Mouse (Mus musculus) midbrain, embryonic 13.5 days (tissue): ENCODE results near the gene Ptpre. TPM values are rescaled to one million over a fixed set of nuclear protein-coding genes. Genes with fewer than 3 reads are reported as not detected.
A peak's percentile ranks its signal among the peaks of the same experiment; 100 is the strongest.

ENCODE experiments used
- ATAC-seq: fragments of 200-750 bp; cut with Nextera tagmentation; 2 replicates; pipeline ENCODE4 v1.8.0; 2017; ENCODE audit warnings: mild to moderate bottlenecking, moderate TSS enrichment, moderate library complexity
- H3K27ac ChIP-seq: fragments of 300-500 bp; sonication (generic); 2 replicates; pipeline ENCODE4 v1.5.1; 2015; ENCODE audit warnings: inconsistent platforms, mild to moderate bottlenecking, moderate library complexity
- H3K27me3 ChIP-seq: fragments of 300-500 bp; sonication (generic); 2 replicates; pipeline ENCODE4 v1.6.1; 2015; ENCODE audit warnings: mild to moderate bottlenecking, inconsistent platforms
- H3K36me3 ChIP-seq: fragments of 300-500 bp; sonication (generic); 2 replicates; pipeline ENCODE4 v1.6.1; 2015; ENCODE audit warnings: mild to moderate bottlenecking, inconsistent platforms
- H3K4me1 ChIP-seq: fragments of 300-500 bp; sonication (generic); replicated peaks from 2 replicates; pipeline ENCODE4 v1.6.1; 2015; ENCODE audit warnings: inconsistent platforms
- H3K4me2 ChIP-seq: fragments of 300-500 bp; sonication (generic); replicated peaks from 2 replicates; pipeline ENCODE4 v1.6.1; 2015; ENCODE audit warnings: moderate library complexity, mild to moderate bottlenecking, inconsistent platforms
- H3K4me3 ChIP-seq: fragments of 300-500 bp; sonication (generic); replicated peaks from 2 replicates; pipeline ENCODE4 v1.5.1; 2015; ENCODE audit warnings: mild to moderate bottlenecking, inconsistent platforms
- H3K9ac ChIP-seq: fragments of 300-500 bp; sonication (generic); replicated peaks from 2 replicates; pipeline ENCODE4 v1.6.1; 2015; ENCODE audit warnings: mild to moderate bottlenecking, inconsistent platforms
- H3K9me3 ChIP-seq: fragments of 300-500 bp; sonication (generic); 2 replicates; pipeline ENCODE4 v1.6.1; 2016; ENCODE audit warnings: mild to moderate bottlenecking, inconsistent platforms
- WGBS: fragments of 180-500 bp; shearing (Covaris S2); methylation state at CpG from one replicate; pipeline ENCODE4 v1.1.7; 2015; 5-methylcytosine and 5-hydroxymethylcytosine counted together
- polyA plus RNA-seq: library from polyadenylated mRNA; unstranded; fragments of >200 nt; fragmentation: Nextera tagmentation; extraction: Ambion mirVana; gene quantifications from 2 replicates; pipeline ENCODE4 v1.2.1, GENCODE M21; 2015

The Ptpre gene
- polyA plus RNA-seq, 1 experiment from 2014 or later: 3.7 TPM

DNA sequence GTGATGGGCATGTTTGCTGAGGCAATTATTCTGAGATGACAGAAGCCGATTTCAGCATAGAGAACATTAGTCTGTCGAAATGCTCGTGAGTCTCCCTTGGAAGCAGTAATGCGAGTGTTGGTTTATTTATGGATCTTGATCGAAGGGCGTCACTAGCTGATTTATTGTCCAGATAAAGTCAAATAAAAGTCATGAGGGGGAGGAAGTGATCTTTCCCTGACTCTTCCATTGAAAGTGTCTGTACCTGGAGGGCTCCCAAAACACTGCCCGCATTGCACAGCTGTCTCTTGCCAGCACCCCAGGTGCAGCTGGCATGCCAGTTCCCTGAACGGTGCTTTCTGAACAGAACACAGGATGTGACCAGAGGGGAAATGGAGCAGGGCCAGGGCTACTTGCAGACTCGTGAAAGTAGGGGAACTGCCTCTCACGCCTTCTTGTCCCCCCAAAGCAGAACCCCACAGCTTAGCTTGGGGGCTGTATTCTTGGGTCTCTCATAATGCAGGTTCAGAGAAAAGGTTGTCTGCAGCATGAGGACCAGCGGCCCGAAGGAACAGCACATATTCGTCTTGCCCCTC, 100.2 kb downstream of the Ptpre start:
- 79% methylated on average over 13 of the region's 13 CpGs for WGBS
- Histone ChIP-seq H3K4me2 (no peak overlapping the region), H3K9me3 (no peaks in the 10 kb centered on the region), H3K4me3 (no peak overlapping the region), H3K4me1 (peaks cover 37% of the 10 kb centered on the region), H3K9ac (no peak overlapping the region), H3K36me3 (no peaks in the 10 kb centered on the region), H3K27ac (no peak overlapping the region), H3K27me3 (0 out of 2 replicates have a peak, but pooled peaks cover 2% of the 10 kb centered on the region)
- ATAC-seq: no peak

DNA sequence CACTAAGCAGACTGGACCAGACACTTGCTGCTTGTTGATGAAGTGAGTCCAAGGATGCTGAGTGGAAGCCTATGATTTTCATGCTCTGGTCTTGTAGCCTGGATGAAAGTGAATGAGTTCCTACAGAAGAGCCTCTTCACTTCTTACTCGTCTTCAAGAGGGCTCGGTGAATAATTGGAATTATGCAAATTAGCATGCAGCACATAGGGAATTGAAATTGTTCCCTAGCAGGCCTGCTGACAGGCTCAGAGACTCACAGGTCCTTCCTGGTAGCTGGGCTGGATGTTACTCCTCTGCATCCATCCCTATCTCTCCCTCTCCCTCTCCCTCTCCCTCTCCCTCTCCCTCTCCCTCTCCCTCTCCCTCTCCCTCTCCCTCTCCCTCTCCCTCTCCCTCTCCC, 102.1 kb downstream of the Ptpre start:
- Histone ChIP-seq H3K27me3 (0 out of 2 replicates have a peak, but pooled peaks cover 2% of the 10 kb centered on the region), H3K9me3 (no peaks in the 10 kb centered on the region), H3K4me3 (no peak overlapping the region), H3K4me1 (peaks cover 27% of the 10 kb centered on the region), H3K36me3 (no peaks in the 10 kb centered on the region), H3K9ac (no peak overlapping the region), H3K4me2 (no peak overlapping the region), H3K27ac (no peak overlapping the region)
- WGBS: 16% methylated on average over 2 of the region's 2 CpGs
- no peak for ATAC-seq

DNA sequence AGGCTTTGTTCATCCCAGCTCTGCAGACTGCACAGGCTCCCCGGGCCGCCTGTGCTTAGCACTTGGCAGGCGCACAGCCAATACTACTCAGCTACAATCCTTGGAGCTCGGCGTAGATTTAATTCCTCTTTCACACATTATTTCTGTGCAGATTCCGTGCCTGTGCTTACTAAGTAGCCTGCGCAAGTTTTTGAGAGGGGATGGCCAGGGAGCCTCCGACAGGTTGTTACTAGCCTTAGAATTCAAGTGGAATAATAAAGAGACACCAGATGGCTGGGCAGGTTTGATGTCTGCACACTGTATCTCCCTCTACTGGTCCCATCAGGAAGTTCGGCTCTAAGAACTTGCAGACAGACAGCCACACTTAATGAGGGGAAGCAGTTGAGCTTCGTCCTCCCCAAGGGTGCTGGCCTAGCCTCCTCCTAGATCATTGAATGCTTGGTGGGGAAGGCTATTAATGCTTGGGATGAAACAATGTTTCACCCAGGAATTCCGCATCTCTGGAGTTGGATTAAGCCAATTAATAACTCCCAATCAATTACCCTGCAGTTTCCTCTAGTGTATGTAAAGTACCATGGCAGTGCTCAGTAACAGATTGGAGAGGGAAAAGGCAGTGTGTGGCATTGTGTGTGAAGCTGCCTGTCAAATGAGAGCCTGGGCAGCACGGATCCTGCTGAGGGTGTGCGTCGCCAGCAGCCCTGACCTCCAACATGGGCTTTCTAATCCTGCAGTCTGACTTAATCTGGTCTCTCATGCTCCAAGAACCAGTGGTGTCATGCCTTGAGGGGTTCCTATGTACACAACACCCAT, 104.6 kb downstream of the Ptpre start:
- no peaks in the 10 kb centered on the region for H3K9me3 ChIP-seq
- H3K4me2 ChIP-seq: no peak overlapping the region
- 0 out of 2 replicates have a peak, but pooled peaks cover 2% of the 10 kb centered on the region for H3K27me3 ChIP-seq
- no peak overlapping the region for H3K9ac ChIP-seq
- WGBS: 48% methylated on average over 14 of the region's 14 CpGs
- H3K27ac ChIP-seq: no peak overlapping the region
- no peaks in the 10 kb centered on the region for H3K36me3 ChIP-seq
- 0 out of 2 replicates have a peak, but pooled peaks cover 13% of the 10 kb centered on the region for H3K4me1 ChIP-seq
- H3K4me3 ChIP-seq: no peak overlapping the region
- peak; percentile 73 for ATAC-seq

DNA sequence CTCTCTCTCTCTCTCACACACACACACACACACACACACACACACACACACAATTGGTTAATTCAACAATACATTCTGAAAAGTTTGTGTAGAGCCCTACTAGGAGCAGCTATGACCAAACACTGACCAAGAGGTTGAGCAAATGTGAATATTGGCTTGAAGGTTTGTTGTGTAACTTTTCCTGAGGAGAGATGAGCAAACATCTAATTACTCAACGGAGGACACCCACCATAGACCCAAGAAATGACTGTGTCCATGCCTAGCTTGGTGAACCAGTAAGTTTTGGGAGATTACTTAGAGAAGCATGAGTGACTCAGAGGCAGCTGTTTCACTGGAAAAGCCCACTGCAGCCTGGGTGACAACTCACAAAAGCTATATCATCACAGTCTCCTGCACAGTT, 107.2 kb downstream of the Ptpre start:
- H3K9ac ChIP-seq: no peak overlapping the region
- WGBS: 89% methylated on average over 1 of the region's 1 CpGs
- no peaks in the 10 kb centered on the region for H3K27me3 ChIP-seq
- no peak for ATAC-seq
- H3K36me3 ChIP-seq: no peaks in the 10 kb centered on the region
- H3K4me1 ChIP-seq: 0 out of 2 replicates have a peak, but pooled peaks cover 13% of the 10 kb centered on the region
- H3K4me3 ChIP-seq: no peak overlapping the region
- H3K4me2 ChIP-seq: no peak overlapping the region
- no peak overlapping the region for H3K27ac ChIP-seq
- no peaks in the 10 kb centered on the region for H3K9me3 ChIP-seq

DNA sequence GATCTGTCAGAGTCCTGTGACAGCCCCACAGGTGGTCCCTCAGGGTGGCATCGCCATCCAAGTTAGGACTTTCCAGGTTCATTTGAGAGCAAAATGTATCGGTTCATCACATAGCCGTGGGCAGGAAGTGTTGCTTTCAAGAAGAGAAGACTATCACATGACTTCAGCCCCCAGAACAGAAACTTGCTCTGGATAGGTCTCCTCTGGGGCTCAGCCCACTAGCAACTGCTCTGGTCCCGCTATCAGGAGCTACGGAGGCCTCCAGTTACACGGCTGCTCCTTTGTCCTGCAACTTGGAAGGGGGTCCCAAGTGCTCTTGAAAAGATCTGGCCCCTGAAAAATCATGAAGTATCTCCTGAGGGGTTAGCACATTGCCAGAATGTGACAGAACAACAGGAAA, 109.7 kb downstream of the Ptpre start:
- 87% methylated on average over 6 of the region's 6 CpGs for WGBS
- 0 out of 2 replicates have a peak, but pooled peaks cover 5% of the 10 kb centered on the region for H3K4me1 ChIP-seq
- H3K27me3 ChIP-seq: no peaks in the 10 kb centered on the region
- no peak overlapping the region for H3K4me3 ChIP-seq
- no peak overlapping the region for H3K9ac ChIP-seq
- H3K36me3 ChIP-seq: no peaks in the 10 kb centered on the region
- no peak overlapping the region for H3K4me2 ChIP-seq
- no peak for ATAC-seq
- no peaks in the 10 kb centered on the region for H3K9me3 ChIP-seq
- no peak overlapping the region for H3K27ac ChIP-seq

DNA sequence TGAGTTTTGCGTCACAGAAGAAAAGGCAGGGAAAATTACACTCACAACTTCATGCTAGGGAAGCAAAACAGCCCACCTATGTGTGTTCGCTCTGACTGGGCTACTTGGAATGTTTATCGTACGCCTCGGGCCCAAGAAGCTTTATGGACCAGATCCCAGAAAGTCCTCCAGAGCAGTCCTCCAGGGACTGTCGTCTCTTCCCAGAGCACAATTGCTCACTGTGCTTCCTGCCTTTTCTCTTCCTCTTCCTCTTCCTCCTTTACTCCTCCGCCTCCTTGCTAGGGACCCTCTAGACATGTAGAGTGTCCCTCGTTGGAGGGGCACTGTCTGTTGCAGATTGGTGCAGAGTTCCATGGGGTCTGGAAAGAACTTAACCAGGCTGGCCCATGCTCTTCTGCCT, 111.5 kb downstream of the Ptpre start:
- H3K9me3 ChIP-seq: no peaks in the 10 kb centered on the region
- H3K27ac ChIP-seq: no peak overlapping the region
- no peaks in the 10 kb centered on the region for H3K27me3 ChIP-seq
- no peak overlapping the region for H3K4me3 ChIP-seq
- no peak overlapping the region for H3K9ac ChIP-seq
- no peaks in the 10 kb centered on the region for H3K4me1 ChIP-seq
- WGBS: 94% methylated on average over 8 of the region's 8 CpGs
- no peaks in the 10 kb centered on the region for H3K36me3 ChIP-seq
- H3K4me2 ChIP-seq: no peak overlapping the region
- ATAC-seq: no peak

DNA sequence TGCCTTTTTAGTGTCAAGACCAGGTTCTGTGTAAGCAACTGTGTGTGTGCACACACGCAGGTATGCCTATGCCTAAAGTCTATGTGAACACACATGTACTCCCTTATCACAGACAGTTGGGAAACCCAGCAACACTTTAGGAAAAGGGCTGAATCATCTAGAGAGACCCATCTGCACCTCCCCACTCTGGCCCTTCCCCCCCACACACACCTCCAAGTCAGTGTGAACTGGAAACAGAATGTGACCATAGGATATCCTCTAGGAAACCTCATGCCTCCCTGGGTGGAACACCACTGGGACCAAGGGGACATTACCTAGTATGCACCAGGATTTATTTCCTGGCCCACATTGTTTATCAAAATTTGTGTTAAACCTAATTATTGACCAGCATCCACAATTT, 112.0 kb downstream of the Ptpre start:
- H3K4me3 ChIP-seq: no peak overlapping the region
- H3K4me1 ChIP-seq: no peaks in the 10 kb centered on the region
- H3K27me3 ChIP-seq: no peaks in the 10 kb centered on the region
- no peak overlapping the region for H3K9ac ChIP-seq
- ATAC-seq: no peak
- H3K9me3 ChIP-seq: no peaks in the 10 kb centered on the region
- WGBS: 92% methylated on average over 1 of the region's 1 CpGs
- H3K4me2 ChIP-seq: no peak overlapping the region
- H3K27ac ChIP-seq: no peak overlapping the region
- H3K36me3 ChIP-seq: no peaks in the 10 kb centered on the region

DNA sequence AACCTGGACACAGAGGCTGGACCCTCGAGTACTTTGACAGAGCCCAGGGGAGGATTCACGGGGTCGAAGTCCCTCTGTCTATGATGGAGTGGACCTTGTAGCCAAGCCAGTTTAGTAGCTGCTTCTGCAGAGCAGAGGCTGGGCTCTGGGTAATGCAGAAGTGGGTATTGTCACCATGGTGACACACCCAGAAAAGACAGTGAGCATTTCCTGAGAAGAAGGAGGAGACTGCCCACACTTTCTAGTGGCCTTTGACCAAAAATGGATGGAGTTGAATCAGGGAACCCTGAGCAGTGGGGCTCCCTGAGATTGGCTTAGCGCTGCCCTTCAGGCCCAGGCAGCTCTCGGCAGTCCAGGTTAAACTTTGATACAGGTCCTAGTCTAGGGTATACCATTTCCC, 112.8 kb downstream of the Ptpre start:
- no peak for ATAC-seq
- no peak overlapping the region for H3K9ac ChIP-seq
- no peak overlapping the region for H3K4me2 ChIP-seq
- H3K27ac ChIP-seq: no peak overlapping the region
- H3K4me1 ChIP-seq: no peaks in the 10 kb centered on the region
- no peaks in the 10 kb centered on the region for H3K9me3 ChIP-seq
- H3K27me3 ChIP-seq: no peaks in the 10 kb centered on the region
- WGBS: 89% methylated on average over 5 of the region's 5 CpGs
- H3K4me3 ChIP-seq: no peak overlapping the region
- no peaks in the 10 kb centered on the region for H3K36me3 ChIP-seq

DNA sequence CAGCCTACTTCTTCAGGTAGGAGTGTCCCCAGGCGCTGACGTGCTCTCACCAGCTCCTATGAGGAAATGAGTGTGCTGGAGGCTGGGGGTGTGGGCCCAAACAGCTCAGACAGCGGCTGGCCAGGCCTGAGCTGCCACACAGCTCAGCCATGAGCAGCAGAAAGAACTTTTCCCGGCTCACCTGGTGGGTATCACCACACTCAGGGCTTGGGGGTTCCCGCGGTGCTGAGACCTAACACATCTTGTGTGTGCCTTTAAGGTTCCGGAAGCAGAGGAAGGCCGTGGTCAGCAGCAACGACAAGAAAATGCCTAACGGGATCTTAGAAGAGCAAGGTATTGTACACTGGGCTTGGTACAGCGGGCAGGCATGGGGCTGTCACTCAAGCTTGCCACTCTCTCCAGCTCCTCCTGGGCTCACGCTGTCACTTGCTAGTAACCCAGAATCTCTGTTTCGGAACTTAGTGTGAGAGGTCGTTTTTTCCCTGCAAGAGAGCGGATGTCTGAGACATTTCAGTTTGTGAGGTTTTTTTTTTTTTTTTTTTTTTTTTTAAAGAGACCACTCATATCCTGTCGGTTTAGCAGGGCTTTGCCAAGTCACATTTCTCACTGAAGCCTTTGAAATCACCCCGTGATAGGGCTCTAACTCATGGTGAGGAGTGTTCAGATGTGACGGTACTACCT, 114.7 kb downstream of the Ptpre start:
- ATAC-seq: no peak
- Histone ChIP-seq H3K36me3 (no peaks in the 10 kb centered on the region), H3K9me3 (no peaks in the 10 kb centered on the region), H3K27me3 (no peaks in the 10 kb centered on the region), H3K4me2 (no peak overlapping the region), H3K4me3 (no peak overlapping the region), H3K27ac (no peak overlapping the region), H3K9ac (no peak overlapping the region), H3K4me1 (no peaks in the 10 kb centered on the region)
- WGBS: 72% methylated on average over 18 of the region's 18 CpGs

DNA sequence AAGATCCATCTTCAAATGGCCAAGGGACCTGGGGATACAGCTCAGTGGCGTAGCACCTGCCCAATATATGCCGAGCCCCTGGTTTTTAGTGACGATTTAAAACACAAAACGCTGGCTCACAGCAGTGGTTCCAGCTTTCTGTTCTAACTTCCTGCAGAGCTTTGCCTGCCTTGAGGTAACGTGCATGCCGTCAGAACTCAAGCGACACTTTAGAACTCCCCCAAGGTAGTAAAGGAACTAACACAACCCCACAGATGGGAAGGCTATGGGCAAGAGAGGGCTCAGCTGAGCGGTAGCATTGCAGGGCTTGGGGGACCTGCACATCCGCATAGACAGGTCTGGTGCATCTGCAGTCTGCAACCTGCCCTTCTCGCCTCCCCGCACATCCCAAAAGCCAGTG, 115.5 kb downstream of the Ptpre start:
- Histone ChIP-seq H3K4me3 (no peak overlapping the region), H3K4me1 (no peaks in the 10 kb centered on the region), H3K36me3 (no peaks in the 10 kb centered on the region), H3K27ac (no peak overlapping the region), H3K4me2 (no peak overlapping the region), H3K27me3 (no peaks in the 10 kb centered on the region), H3K9ac (no peak overlapping the region), H3K9me3 (no peaks in the 10 kb centered on the region)
- no peak for ATAC-seq
- 69% methylated on average over 11 of the region's 11 CpGs for WGBS

DNA sequence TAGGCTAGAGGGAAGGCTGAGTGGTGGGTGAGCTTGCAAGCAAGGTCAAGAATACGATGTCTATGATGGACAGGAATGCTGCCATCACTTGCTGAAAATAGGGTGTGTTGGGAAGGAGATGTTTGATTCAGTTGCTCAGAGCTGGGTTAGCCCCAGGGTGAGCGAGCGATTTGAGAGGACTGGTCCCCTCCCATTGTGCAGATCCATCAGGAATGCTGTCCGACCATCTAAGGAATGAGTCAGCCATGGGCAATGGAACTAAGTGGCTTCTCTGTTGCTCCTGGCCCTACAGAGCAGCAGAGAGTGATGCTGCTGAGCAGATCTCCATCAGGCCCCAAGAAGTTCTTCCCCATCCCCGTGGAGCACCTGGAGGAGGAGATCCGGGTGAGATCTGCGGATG, 116.3 kb downstream of the Ptpre start:
- no peak overlapping the region for H3K4me2 ChIP-seq
- no peaks in the 10 kb centered on the region for H3K36me3 ChIP-seq
- 89% methylated on average over 7 of the region's 7 CpGs for WGBS
- no peak overlapping the region for H3K27ac ChIP-seq
- H3K4me1 ChIP-seq: no peaks in the 10 kb centered on the region
- H3K4me3 ChIP-seq: no peak overlapping the region
- ATAC-seq: no peak
- H3K27me3 ChIP-seq: no peaks in the 10 kb centered on the region
- H3K9me3 ChIP-seq: no peaks in the 10 kb centered on the region
- H3K9ac ChIP-seq: no peak overlapping the region

DNA sequence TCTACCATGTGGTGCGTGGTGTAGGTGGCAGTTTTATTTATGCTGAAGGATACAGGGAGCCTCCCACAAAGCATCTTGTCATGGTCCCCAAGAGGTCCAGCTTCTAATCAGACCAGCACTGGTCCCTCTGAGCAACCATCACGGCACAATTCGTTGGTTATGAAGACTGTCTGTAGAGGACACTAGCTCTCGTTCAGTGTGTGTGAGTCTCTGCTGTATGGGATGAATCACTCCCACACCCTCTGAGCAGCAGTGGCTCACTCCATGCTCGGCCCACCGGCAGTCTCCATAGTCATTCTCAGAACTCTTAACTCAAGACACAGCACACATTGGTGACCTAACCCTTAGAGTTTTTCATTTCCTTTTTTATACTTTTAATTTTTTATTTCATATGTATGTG, 117.0 kb downstream of the Ptpre start:
- no peaks in the 10 kb centered on the region for H3K36me3 ChIP-seq
- H3K9me3 ChIP-seq: no peaks in the 10 kb centered on the region
- no peak for ATAC-seq
- WGBS: 92% methylated on average over 6 of the region's 6 CpGs
- no peaks in the 10 kb centered on the region for H3K27me3 ChIP-seq
- H3K4me3 ChIP-seq: no peak overlapping the region
- H3K4me2 ChIP-seq: no peak overlapping the region
- no peak overlapping the region for H3K27ac ChIP-seq
- H3K9ac ChIP-seq: no peak overlapping the region
- no peaks in the 10 kb centered on the region for H3K4me1 ChIP-seq
